In the genomic region with DNA sequence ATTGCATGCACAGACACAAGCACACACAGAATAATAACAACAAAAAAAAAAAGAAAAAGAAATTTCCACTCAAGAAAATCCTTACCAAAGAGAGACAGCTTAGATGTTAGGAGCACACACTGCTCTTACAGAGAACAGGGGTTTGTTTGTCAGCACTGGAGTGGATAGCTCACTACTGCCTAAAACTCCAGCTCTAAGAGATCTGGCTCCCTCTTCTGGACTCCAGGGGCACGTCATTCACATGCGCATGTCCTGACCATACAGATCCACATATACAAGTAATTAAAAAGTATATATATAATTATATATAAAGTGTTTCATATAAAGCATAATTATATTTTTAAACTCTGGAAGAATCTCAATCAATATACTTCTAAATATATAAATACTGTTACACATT, we compare ENCODE assay signal across 9 mouse cellular contexts.
DNase-seq lines count a peak whose midpoint lies in the region; ATAC-seq and TF ChIP-seq lines count a peak whose summit lies in the region.
"Had no signal": no experiment of that assay in that cellular context is flagged by ENCODE, and none has a peak within 500 bp of the region (broad histone marks: within the 10 kb centered on the region; RNA-seq: fewer than 3 reads in every experiment).

No protein-coding gene starts in this region.

- TF ChIP-seq CTCF in kidney, postnatal 0 days (IDR thresholded peaks at IDR 0.05; ENCODE audit: low read depth), result peak; percentile 56
- TF ChIP-seq CTCF in E14TG2a.4 (conservative IDR thresholded peaks at IDR 0.05; ENCODE audit: low read length), result peak; percentile 38

- no peak overlapping the region for H3K27ac ChIP-seq in kidney, postnatal 0 days
- no peak overlapping the region for H3K27ac ChIP-seq in kidney, embryonic 15.5 days
- H3K27ac ChIP-seq: hindbrain, embryonic 15.5 days; lung, embryonic 15.5 days had no signal

- H3K4me3 ChIP-seq in kidney, postnatal 0 days (replicated peaks; ENCODE audit: low read depth, low read length), result no peak overlapping the region
- no peak overlapping the region for H3K4me3 ChIP-seq in kidney, embryonic 15.5 days (replicated peaks)
- H3K4me3 ChIP-seq in E14TG2a.4 (replicated peaks; ENCODE audit: low read length), result no peak overlapping the region
- H3K4me3 ChIP-seq: hindbrain, embryonic 15.5 days; lung, embryonic 15.5 days had no signal

- no peaks in the 10 kb centered on the region for H3K36me3 ChIP-seq in kidney, postnatal 0 days (ENCODE audit: insufficient read depth, low read length)
- H3K36me3 ChIP-seq in kidney, embryonic 15.5 days, result no peaks in the 10 kb centered on the region
- no peaks in the 10 kb centered on the region for H3K36me3 ChIP-seq in E14TG2a.4 (ENCODE audit: insufficient read depth, low read length)
- H3K36me3 ChIP-seq: hindbrain, embryonic 15.5 days; lung, embryonic 15.5 days had no signal

- H3K4me2 ChIP-seq in kidney, postnatal 0 days (ENCODE audit: low read length), result no peak overlapping the region
- no peak overlapping the region for H3K4me2 ChIP-seq in kidney, embryonic 15.5 days
- H3K4me2 ChIP-seq: hindbrain, embryonic 15.5 days; lung, embryonic 15.5 days had no signal

- no peaks in the 10 kb centered on the region for H3K9me3 ChIP-seq in kidney, postnatal 0 days (replicated peaks; ENCODE audit: low read length)
- no peaks in the 10 kb centered on the region for H3K9me3 ChIP-seq in kidney, embryonic 15.5 days (replicated peaks)
- no peaks in the 10 kb centered on the region for H3K9me3 ChIP-seq in E14TG2a.4 (ENCODE audit: low read length)
- H3K9me3 ChIP-seq: hindbrain, embryonic 15.5 days; lung, embryonic 15.5 days had no signal

- ATAC-seq in kidney, postnatal 0 days (replicated peaks; ENCODE audit: low FRiP score, low read depth), result no peak
- ATAC-seq in kidney, embryonic 15.5 days (replicated peaks; ENCODE audit: low FRiP score), result no peak
- ATAC-seq in activated CD4-positive, CD25-positive, alpha-beta regulatory T cell, adult 4 months, result no peak

- 77% methylated on average over 2 of the region's 2 CpGs for WGBS in kidney, postnatal 0 days
- WGBS in kidney, embryonic 15.5 days, result 81% methylated on average over 2 of the region's 2 CpGs

- no peak overlapping the region for H3K9ac ChIP-seq in kidney, postnatal 0 days (ENCODE audit: low read depth, low read length)
- no peak overlapping the region for H3K9ac ChIP-seq in kidney, embryonic 15.5 days
- H3K9ac ChIP-seq: hindbrain, embryonic 15.5 days; lung, embryonic 15.5 days had no signal

- peak; percentile 29 for DNase-seq in kidney, postnatal 0 days (ENCODE audit: low spot score)
- DNase-seq in ZHBTc4 (ENCODE audit: low read depth, low spot score), result peak; percentile 59
- DNase-seq in fibroblast of lung, adult 2 months (ENCODE audit: low read depth), result peak; percentile 3
- no peak for DNase-seq in heart, adult 11 months

- no peaks in the 10 kb centered on the region for H3K27me3 ChIP-seq in kidney, postnatal 0 days (ENCODE audit: insufficient read depth, low read length)
- no peaks in the 10 kb centered on the region for H3K27me3 ChIP-seq in kidney, embryonic 15.5 days
- H3K27me3 ChIP-seq in E14TG2a.4 (ENCODE audit: insufficient read depth, low read length), result no peaks in the 10 kb centered on the region
- H3K27me3 ChIP-seq: hindbrain, embryonic 15.5 days; lung, embryonic 15.5 days had no signal

- H3K4me1 ChIP-seq in kidney, postnatal 0 days (replicated peaks; ENCODE audit: insufficient read depth, low read length), result no peaks in the 10 kb centered on the region
- no peaks in the 10 kb centered on the region for H3K4me1 ChIP-seq in kidney, embryonic 15.5 days
- H3K4me1 ChIP-seq in E14TG2a.4 (replicated peaks; ENCODE audit: low read depth, low read length), result no peaks in the 10 kb centered on the region
- H3K4me1 ChIP-seq: hindbrain, embryonic 15.5 days; lung, embryonic 15.5 days had no signal
